Mouse (Mus musculus): ENCODE measurements around the gene Slc45a3.

- no peak for TF ChIP-seq CTCF (IDR thresholded peaks at IDR 0.05; ENCODE audit: low read depth)
- TF ChIP-seq EP300 (IDR thresholded peaks at IDR 0.05; ENCODE audit: low read depth) = no peak
Observed at GRCm38 (mm10) chr1:131968983-131969382, 6.2 kb downstream of the Slc45a3 start.
